Mouse (Mus musculus) spleen, adult 2 months (tissue): ENCODE results near the gene Acvr1c.

Source experiments
- CTCF ChIP-seq: fragments of 200-500 bp; IDR thresholded peaks from 2 replicates; pipeline ENCODE4 v1.5.1; 2011; ENCODE audit warnings: mild to moderate bottlenecking, inconsistent platforms; ENCODE audit not compliant: insufficient read depth, insufficient read length, insufficient replicate concordance; ENCODE audit errors: extremely low read depth
- POLR2A ChIP-seq: fragments of 200-500 bp; IDR thresholded peaks from 2 replicates; pipeline ENCODE4 v1.6.1; 2011; ENCODE audit warnings: low read depth, low read length, inconsistent platforms

GRCm38 (mm10) chr2:58357068-58357413 is 654 bp downstream of the Acvr1c start:
- TF ChIP-seq CTCF = no peak
- TF ChIP-seq POLR2A = no peak
